Mouse (Mus musculus) heart, embryonic 16.5 days (tissue): ENCODE measurements at regions not wholly inside any gene's neighbourhood (a gene's known extent, or its start where the extent isn't known, plus 50 kb on each side); places are given as distances from the start of the nearest gene placed in this dataset.

Experiments used
- ATAC-seq: fragments of 200-750 bp; cut with Nextera tagmentation; replicated peaks from 2 replicates; pipeline ENCODE4 v1.8.0; 2017; ENCODE audit warnings: moderate number of reproducible peaks; ENCODE audit not compliant: insufficient read depth, low FRiP score; ENCODE audit errors: extremely low read depth
- H3K27ac ChIP-seq: fragments of 300-500 bp; sonication (generic); 2 replicates; pipeline ENCODE4 v1.5.1; 2014; ENCODE audit warnings: mild to moderate bottlenecking, low read length, control low read depth, moderate library complexity
- H3K27me3 ChIP-seq: fragments of 300-500 bp; sonication (generic); 2 replicates; pipeline ENCODE4 v1.6.1; 2014; ENCODE audit warnings: low read length, mixed read lengths; ENCODE audit not compliant: control insufficient read depth, insufficient read depth
- H3K36me3 ChIP-seq: fragments of 300-500 bp; sonication (generic); 2 replicates; pipeline ENCODE4 v1.6.1; 2014; ENCODE audit not compliant: control insufficient read depth, insufficient read depth
- H3K4me1 ChIP-seq: fragments of 300-500 bp; sonication (generic); 2 replicates; pipeline ENCODE4 v1.6.1; 2014; ENCODE audit warnings: low read length, mixed read lengths; ENCODE audit not compliant: control insufficient read depth, insufficient read depth
- H3K4me2 ChIP-seq: fragments of 300-500 bp; sonication (generic); 2 replicates; pipeline ENCODE4 v1.6.1; 2014; ENCODE audit warnings: low read depth, mild to moderate bottlenecking, control low read depth, low read length
- H3K4me3 ChIP-seq: fragments of 300-500 bp; sonication (generic); 2 replicates; pipeline ENCODE4 v1.5.1; 2014; ENCODE audit warnings: mild to moderate bottlenecking, control low read depth, low read length
- H3K9ac ChIP-seq: fragments of 300-500 bp; sonication (generic); 2 replicates; pipeline ENCODE4 v1.6.1; 2014; ENCODE audit warnings: low read length, control low read depth
- H3K9me3 ChIP-seq: fragments of 300-500 bp; sonication (generic); replicated peaks from 2 replicates; pipeline ENCODE4 v1.6.1; 2016; ENCODE audit warnings: low read length; ENCODE audit not compliant: control insufficient read depth
- WGBS: fragments of 180-500 bp; shearing (Covaris S2); extraction: QIAGEN DNeasy Blood & Tissue Kit; methylation state at CpG from one replicate; pipeline ENCODE4 v1.1.7; 2014; 5-methylcytosine and 5-hydroxymethylcytosine counted together

DNA sequence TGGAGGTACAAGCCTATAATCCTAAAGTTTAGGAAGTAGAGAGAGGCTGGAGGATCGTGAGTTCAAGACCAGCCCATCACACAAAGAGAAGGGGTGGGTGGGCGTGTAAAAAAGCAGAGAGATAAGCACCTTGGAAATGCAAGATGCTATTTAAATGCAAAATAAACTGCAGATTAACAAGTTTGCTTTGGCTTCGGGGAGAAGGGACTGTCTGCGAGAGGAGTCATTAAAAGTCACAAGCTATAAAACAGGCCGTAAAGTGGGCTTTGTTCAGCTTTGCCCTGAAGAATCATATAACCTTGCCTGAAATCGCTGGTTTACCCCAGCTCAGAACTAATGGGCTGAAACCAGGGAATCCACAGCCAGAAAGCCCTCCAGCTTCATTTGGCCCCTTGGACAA lies 173.3 kb upstream of the Jarid2 start:
- no peak overlapping the region for H3K4me3 ChIP-seq
- no peak overlapping the region for H3K27ac ChIP-seq
- H3K36me3 ChIP-seq = no peaks in the 10 kb centered on the region
- ATAC-seq = no peak
- no peaks in the 10 kb centered on the region for H3K4me1 ChIP-seq
- H3K9ac ChIP-seq = no peak overlapping the region
- 85% methylated on average over 6 of the region's 6 CpGs for WGBS
- no peak overlapping the region for H3K4me2 ChIP-seq
- no peaks in the 10 kb centered on the region for H3K9me3 ChIP-seq
- no peaks in the 10 kb centered on the region for H3K27me3 ChIP-seq

DNA sequence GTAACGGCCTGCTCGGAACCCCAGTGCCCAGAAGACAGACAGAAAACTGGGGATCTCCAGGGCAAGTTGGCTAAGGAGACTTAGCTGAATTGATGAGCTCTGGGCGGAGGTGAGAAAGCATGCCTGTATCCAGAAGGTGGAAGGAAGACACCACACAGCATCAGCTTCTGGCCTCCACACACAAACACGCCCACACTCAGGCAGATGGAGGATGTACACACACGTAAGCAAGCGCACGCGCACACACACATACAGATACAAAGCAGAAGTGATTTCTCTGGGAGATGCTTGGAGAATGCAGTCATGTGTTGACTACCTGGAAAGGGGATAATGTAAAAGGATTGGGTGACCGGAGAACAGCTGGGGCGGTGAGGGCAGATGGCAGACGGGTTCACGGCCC lies 171.2 kb upstream of the Jarid2 start:
- no peak for ATAC-seq
- no peak overlapping the region for H3K4me2 ChIP-seq
- WGBS = 86% methylated on average over 12 of the region's 12 CpGs
- no peak overlapping the region for H3K27ac ChIP-seq
- H3K9me3 ChIP-seq = no peaks in the 10 kb centered on the region
- H3K36me3 ChIP-seq = no peaks in the 10 kb centered on the region
- H3K4me3 ChIP-seq = no peak overlapping the region
- no peak overlapping the region for H3K9ac ChIP-seq
- H3K27me3 ChIP-seq = no peaks in the 10 kb centered on the region
- H3K4me1 ChIP-seq = no peaks in the 10 kb centered on the region

GRCm38 (mm10) chr13:44558491-44559177 lies 170.6 kb upstream of the Jarid2 start:
- Histone ChIP-seq H3K27ac (no peak overlapping the region), H3K4me2 (no peak overlapping the region), H3K27me3 (no peaks in the 10 kb centered on the region), H3K4me1 (no peaks in the 10 kb centered on the region), H3K9me3 (no peaks in the 10 kb centered on the region), H3K9ac (no peak overlapping the region), H3K4me3 (no peak overlapping the region), H3K36me3 (no peaks in the 10 kb centered on the region)
- 85% methylated on average over 21 of the region's 21 CpGs for WGBS
- no peak for ATAC-seq

GRCm38 (mm10) chr13:44559178-44559565 lies 170.1 kb upstream of the Jarid2 start:
- Histone ChIP-seq H3K4me3 (no peak overlapping the region), H3K4me1 (no peaks in the 10 kb centered on the region), H3K9ac (no peak overlapping the region), H3K9me3 (no peaks in the 10 kb centered on the region), H3K27me3 (no peaks in the 10 kb centered on the region), H3K27ac (no peak overlapping the region), H3K4me2 (no peak overlapping the region), H3K36me3 (no peaks in the 10 kb centered on the region)
- ATAC-seq = no peak
- WGBS = 90% methylated on average over 6 of the region's 6 CpGs

- no peaks in the 10 kb centered on the region for H3K4me1 ChIP-seq
- no peak for ATAC-seq
- H3K9ac ChIP-seq = no peak overlapping the region
- H3K27me3 ChIP-seq = no peaks in the 10 kb centered on the region
- no peaks in the 10 kb centered on the region for H3K36me3 ChIP-seq
- H3K27ac ChIP-seq = no peak overlapping the region
- H3K4me2 ChIP-seq = no peak overlapping the region
- no peak overlapping the region for H3K4me3 ChIP-seq
- H3K9me3 ChIP-seq = no peaks in the 10 kb centered on the region
- 28% methylated on average over 2 of the region's 2 CpGs for WGBS
Observed at GRCm38 (mm10) chr13:44559706-44560105, 169.6 kb upstream of the Jarid2 start.

DNA sequence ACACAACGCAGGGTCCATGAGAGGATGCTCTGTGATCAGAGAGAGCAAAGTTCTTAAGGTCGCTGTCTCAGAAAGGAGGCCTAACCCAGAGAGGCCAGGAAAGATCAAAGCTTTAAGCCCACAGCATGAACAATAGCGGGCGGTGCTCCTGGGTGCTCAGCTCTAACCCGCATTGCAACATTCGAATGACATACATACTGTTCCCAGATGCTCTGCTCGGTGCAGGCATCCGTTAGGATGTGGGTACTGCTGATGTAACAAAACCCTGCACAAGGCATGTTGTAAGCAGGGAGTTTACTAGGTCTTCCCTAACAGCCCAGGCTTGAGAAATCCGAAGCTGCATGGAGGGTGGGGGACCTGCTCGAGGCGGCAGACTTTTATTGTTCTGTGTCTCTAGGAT lies 164.6 kb upstream of the Jarid2 start:
- H3K27ac ChIP-seq = no peak overlapping the region
- no peaks in the 10 kb centered on the region for H3K9me3 ChIP-seq
- H3K9ac ChIP-seq = no peak overlapping the region
- H3K4me2 ChIP-seq = no peak overlapping the region
- H3K36me3 ChIP-seq = no peaks in the 10 kb centered on the region
- WGBS = 67% methylated on average over 11 of the region's 11 CpGs
- H3K27me3 ChIP-seq = no peaks in the 10 kb centered on the region
- no peaks in the 10 kb centered on the region for H3K4me1 ChIP-seq
- H3K4me3 ChIP-seq = no peak overlapping the region
- no peak for ATAC-seq

GRCm38 (mm10) chr13:44567696-44568095 lies 161.6 kb upstream of the Jarid2 start:
- no peaks in the 10 kb centered on the region for H3K36me3 ChIP-seq
- no peak overlapping the region for H3K4me3 ChIP-seq
- no peak overlapping the region for H3K27ac ChIP-seq
- no peak overlapping the region for H3K4me2 ChIP-seq
- H3K9ac ChIP-seq = no peak overlapping the region
- H3K4me1 ChIP-seq = no peaks in the 10 kb centered on the region
- WGBS = 42% methylated on average over 2 of the region's 2 CpGs
- H3K27me3 ChIP-seq = no peaks in the 10 kb centered on the region
- H3K9me3 ChIP-seq = peaks cover 5% of the 10 kb centered on the region; the same call in 1 of the 2 replicates
- no peak for ATAC-seq

DNA sequence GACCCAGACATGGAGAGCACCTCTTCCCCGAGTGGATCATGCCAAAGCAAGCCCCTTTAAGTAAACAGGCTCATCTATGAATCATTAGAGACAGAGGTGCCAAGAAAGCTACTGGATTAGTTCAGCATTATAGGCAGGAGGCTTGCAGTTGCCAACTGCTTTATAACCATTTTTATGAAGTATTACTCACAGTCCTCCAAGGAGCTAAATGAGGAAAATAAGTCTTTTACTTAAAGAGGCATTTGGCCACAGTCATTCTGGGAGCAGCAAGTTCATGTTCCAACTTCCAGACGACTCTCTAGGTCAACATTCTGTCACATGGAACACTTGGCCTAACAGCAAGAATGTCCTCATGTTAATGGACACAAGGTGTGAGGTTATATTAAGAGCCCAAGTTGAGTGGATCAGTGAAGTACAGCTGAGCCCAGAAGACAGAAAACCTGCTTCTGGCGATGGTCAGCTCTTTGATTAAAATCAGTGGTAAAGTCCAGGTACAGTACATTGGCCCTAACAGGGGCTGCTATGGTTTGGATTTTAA lies 160.0 kb upstream of the Jarid2 start:
- WGBS = 41% methylated on average over 3 of the region's 3 CpGs
- Histone ChIP-seq H3K9ac (no peak overlapping the region), H3K4me3 (no peak overlapping the region), H3K4me2 (no peak overlapping the region), H3K36me3 (no peaks in the 10 kb centered on the region), H3K4me1 (0 out of 2 replicates have a peak, but pooled peaks cover 2% of the 10 kb centered on the region), H3K27ac (no peak overlapping the region; the same call in 1 of the 2 replicates), H3K27me3 (no peaks in the 10 kb centered on the region), H3K9me3 (peaks cover 5% of the 10 kb centered on the region; the same call in 1 of the 2 replicates)
- no peak; the same call in 1 of the 2 replicates for ATAC-seq

- Histone ChIP-seq H3K27me3 (no peaks in the 10 kb centered on the region), H3K4me3 (no peak overlapping the region), H3K36me3 (no peaks in the 10 kb centered on the region), H3K27ac (no peak overlapping the region), H3K4me2 (no peak overlapping the region), H3K9ac (no peak overlapping the region), H3K9me3 (peaks cover 5% of the 10 kb centered on the region; the same call in 1 of the 2 replicates), H3K4me1 (0 out of 2 replicates have a peak, but pooled peaks cover 2% of the 10 kb centered on the region)
- no peak for ATAC-seq
- 30% methylated on average over 7 of the region's 7 CpGs for WGBS
Observed at GRCm38 (mm10) chr13:44573463-44573862, 155.8 kb upstream of the Jarid2 start.
